Mouse (Mus musculus) frontal cortex, adult (tissue): Measurements from ENCODE around the gene Gm6676.
"Not testable (repeated sequence)": the region's sequence is repeated elsewhere in the genome, so short reads cannot be mapped to it uniquely, and the experiment has no call there.

ENCODE experiments used
- ATAC-seq: cut with Nextera tagmentation; 2 replicates; pipeline ENCODE4 v1.9.2; 2017; ENCODE audit warnings: mild to moderate bottlenecking, moderate library complexity, mixed read lengths; ENCODE audit not compliant: low TSS enrichment

The Gm6676 gene

DNA sequence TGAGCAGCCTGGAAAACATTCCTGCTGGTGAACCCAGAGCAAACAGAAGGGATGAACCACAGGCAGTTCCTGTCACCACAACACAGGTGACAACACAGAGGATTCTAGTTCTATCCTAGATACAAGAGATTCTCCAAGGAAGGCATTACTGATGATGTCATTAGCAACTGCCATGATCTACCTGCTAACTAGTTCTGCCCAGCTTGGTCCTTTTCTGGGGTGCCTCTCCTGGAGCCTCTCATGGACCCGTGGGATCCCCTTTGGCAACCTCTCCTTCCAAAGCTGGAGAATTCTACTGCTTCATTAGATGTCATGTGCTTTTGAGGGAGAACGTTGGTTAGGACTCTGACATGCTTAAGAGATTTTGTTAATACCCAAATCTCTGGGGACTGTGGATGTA is at the start of gene Gm6676:
Gene Gm6676, minus strand, starts transcription at position 101 of the 400 bp plus-strand sequence.
- ATAC-seq, result not testable (repeated sequence)

DNA sequence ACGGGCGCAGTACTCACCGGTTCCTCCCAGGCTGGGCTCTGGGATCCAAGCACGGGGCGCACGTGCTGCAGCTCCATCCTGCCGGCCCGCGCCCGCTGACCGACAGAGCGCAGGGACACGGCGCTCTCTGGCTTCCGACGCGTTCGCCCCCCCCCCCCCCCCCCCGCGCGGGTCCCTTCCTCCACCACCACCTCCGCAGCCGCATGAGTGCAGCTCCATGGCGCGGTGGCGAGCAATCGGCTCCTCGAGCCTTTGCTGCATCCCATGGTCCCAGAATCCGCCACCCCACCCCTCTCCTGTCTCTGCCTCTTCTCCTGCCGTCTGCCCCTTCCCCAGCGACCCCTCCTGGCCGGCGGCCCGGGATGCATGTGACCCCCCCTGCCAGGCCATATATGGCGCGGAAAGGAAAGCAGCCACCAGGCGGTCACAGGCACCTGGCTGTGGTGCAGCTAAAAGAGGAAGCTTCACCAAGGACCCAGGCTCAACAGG is 49.3 kb upstream of the Gm6676 start, which contains the start of gene Gm3512:
Gene Gm3512, minus strand, starts transcription at position 51 of the 489 bp plus-strand sequence.
- ATAC-seq, result not testable (repeated sequence)

DNA sequence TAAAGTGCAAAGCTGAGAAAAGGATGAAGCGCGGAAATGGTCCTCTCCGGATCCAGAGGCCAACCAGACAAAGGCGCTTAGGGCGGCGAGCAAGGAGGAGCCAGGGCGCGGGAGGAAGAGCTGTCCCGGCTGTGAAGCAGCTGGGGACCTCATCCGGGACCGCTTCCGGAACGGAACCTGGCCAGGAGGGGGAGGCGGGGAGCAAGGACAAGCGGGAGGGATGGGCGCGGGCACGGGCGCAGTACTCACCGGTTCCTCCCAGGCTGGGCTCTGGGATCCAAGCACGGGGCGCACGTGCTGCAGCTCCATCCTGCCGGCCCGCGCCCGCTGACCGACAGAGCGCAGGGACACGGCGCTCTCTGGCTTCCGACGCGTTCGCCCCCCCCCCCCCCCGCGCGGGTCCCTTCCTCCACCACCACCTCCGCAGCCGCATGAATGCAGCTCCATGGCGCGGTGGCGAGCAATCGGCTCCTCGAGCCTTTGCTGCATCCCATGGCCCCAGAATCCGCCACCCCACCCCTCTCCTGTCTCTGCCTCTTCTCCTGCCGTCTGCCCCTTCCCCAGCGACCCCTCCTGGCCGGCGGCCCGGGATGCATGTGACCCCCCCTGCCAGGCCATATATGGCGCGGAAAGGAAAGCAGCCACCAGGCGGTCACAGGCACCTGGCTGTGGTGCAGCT is 19.9 kb downstream of the Gm6676 start:
- peak; percentile 69; the same call in 1 of the 2 replicates for ATAC-seq

DNA sequence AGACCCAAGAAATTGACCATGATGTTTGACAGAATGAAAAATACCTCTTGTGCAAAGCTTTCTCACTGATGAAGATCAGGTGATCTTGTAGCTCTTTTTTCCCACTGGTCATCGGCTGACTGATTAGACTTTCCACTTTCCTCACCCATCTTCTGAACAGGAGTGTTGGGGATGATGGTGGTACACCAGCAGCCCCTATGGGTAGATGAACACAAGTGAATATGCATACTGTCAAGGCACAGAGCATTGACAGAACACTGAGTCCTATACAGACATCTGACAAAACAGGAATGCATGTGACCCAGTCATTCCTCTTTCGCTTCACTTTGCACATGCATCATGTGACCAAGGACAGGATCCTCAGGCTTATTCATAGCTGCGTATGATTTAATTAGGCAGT is 24.7 kb downstream of the Gm6676 start, which contains the start of gene Gm3696:
Gene Gm3696, minus strand, starts transcription at position 101 of the 400 bp plus-strand sequence.
- ATAC-seq, result not testable (repeated sequence)
